Mouse (Mus musculus) lung, postnatal 4 days (tissue): ENCODE measurements around the gene Dnah12.
A peak's percentile ranks its signal among the peaks of the same experiment; 100 is the strongest.
"Not testable (repeated sequence)": the region's sequence is repeated elsewhere in the genome, so short reads cannot be mapped to it uniquely, and the experiment has no call there.

Source experiments
- DNase-seq, 2 experiments: peaks; one replicate each; pipeline ENCODE4 v3.0.0; 2021

The Dnah12 gene

DNA sequence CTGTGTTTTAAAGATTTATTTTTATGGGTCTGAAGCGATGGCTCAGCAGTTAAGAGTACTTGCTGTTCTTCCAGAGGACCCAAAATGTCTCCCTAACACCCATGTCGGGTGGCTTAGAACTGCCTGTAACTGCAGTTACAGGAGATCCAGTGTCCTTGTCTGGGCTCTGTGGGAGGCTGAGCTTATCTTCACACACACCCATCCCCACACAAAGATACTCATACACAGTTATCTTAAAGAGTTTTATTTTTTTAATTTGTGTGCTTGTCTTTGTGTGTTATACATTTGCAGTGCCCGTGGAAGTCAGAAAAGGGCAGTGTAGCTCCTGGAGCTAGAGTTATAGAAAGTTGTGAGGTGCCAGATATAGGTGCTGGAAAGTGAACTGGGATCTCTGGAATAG lies 197.7 kb downstream of the Dnah12 start:
- no peak for DNase-seq

DNA sequence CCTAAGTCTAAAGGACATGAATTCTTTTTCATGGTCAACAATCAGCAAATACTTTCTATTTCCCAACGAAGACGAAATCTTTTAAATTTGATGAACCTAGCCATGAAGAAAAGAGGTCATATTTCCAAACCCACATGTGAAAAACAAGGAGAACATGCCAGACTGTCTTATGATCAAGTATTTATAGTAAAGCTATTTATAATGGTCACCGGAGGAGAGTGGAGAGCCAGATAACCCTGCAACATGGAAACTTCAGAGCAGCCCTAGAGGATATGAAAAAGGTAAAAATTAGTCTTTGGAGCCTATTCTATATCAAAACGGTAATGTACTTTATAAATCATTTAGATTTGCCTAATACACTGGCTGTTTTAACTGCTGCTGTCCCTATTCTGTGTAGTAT lies 201.3 kb downstream of the Dnah12 start, which contains the start of gene Asb14:
Gene Asb14, plus strand, starts transcription at position 166 of the 400 bp plus-strand sequence.
- DNase-seq = no peak

DNA sequence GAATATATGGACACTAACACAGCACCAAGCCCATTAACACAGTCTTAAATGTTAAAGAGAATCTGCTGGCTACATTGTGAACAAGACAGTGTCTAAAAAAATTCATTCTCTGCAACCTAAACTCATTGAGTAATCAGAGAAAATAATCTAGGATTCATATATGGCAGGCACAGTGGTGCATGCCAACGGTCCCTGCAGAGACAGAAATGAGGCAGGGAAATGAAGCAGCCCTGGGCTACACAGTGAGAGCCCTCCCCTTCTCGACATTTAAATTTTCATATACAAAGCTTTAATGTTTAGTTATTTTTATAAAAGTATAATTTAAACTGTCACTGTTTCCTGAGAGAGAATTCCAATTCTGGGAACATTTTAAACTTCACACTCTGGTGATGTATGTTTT lies 206.4 kb downstream of the Dnah12 start:
- no peak for DNase-seq

DNA sequence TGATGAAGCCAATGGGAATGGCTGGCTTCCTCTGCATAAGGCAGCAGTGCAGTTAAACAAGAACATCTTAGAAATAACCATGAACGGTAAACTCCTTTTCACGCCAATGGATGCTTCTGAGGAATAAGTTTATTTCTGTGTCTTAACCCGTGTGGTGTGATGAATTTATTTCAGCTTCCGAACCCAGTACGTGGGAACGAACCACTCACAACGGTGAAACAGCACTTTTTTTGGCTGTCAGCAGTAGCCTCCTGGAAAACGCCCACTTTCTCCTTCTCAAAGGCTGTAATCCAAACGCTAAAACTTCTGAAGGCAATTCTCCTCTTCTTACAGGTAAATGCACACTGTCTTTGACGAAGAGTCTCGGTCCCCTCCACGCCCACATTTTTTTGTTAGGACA lies 207.8 kb downstream of the Dnah12 start:
- no peak for DNase-seq

- no peak for DNase-seq
These were observed 214.3 kb downstream of the Dnah12 start for GRCm38 (mm10) chr14:26907401-26907800.

- DNase-seq = not testable (repeated sequence)
These were observed 217.4 kb downstream of the Dnah12 start for GRCm38 (mm10) chr14:26910461-26910860.

- DNase-seq = peak; percentile 20 to 46
These were observed 218.1 kb downstream of the Dnah12 start for GRCm38 (mm10) chr14:26911201-26911600.

- no peak for DNase-seq
These were observed 218.8 kb downstream of the Dnah12 start for GRCm38 (mm10) chr14:26911826-26912225.

DNA sequence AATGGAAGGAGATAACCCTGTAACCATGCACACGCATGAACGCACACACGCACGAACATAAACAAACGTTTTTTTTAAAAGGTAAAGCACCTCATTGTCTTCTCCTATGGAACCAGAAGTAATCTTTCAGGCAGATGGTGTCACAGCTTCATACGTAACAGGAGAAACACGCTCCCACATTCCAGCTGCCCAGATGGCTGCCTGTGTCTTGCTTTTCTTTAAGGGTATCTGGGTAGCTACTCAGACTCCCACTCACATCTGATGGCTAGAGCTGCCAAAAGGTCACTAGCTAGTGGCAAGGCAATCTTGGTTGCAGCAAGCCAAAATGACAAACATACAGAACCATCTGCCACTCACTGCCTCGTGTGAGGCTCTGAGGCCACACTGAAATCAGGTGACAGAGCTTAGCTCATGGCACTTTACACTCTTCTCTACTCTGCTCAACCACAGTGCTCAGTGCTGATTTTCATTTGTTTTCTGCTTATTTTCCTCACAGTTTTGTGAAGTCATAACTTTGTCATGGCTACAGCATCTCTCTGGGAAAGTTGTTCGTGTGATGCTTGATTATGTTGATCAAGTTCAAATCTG lies 220.7 kb downstream of the Dnah12 start:
- DNase-seq = no peak

GRCm38 (mm10) chr14:26919310-26919709 lies 226.2 kb downstream of the Dnah12 start:
- DNase-seq = no peak

DNA sequence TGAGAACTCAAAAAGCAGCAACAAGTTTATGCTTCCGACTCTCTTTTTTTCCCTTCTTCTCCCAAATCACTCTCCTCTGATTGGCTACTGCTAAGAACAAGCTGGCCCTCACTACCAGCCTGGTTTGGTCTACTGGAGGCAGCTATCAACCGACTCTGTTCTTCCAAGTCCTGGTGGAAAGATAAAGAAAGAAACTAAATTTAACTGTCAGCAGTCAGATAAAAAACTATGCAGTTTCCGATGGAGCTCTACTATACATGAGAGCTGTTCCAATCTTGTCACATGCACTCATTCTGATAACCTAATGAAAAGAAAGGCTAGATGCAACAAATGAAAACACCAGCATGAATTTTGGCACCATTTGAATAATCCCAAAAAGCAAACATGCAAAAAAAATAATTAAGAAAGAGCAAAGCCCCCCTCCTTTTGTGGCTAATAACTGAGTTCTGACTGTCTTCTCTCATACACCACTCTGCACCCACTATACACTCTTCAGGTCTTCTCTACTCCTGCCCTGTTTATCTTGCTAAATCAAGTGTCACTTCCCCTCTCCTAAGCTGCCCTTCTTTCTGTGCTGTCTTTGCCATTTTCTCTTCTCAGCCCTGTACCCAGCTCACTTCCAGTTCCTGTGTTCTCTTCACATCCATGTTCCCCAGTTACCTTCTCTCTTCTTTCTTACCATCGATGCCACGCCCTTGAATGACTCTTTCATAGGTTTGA lies 230.8 kb downstream of the Dnah12 start:
- DNase-seq = no peak

GRCm38 (mm10) chr14:26934891-26935290 lies 241.8 kb downstream of the Dnah12 start:
- no peak for DNase-seq

DNA sequence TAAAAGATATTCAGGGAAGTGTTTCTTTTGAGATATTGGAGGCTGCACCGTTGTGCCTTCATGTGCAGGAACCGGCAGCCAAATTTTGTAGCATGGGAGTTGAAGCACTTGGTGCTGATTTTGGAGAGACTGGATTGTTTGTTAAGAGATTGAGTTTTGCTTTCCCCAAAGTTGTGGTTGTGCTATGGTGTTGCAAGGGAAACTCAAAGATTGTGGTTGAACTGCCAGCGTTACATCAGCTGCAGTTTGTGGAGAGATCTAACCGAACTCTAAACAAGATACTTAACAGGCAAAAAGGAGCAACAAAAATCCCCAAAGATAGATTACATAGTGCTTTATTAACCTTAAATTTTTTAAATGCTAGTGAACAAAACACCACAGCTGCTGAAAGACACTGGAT lies 242.5 kb downstream of the Dnah12 start:
- DNase-seq = no peak
